33 mouse cellular contexts compared by ENCODE assay signal in genomic region chr10:5029883-5030282, GRCm38 (mm10). TPM values are rescaled to one million over a fixed set of nuclear protein-coding genes. Genes with fewer than 3 reads are reported as not detected.
"Had no signal": no experiment of that assay in that cellular context is flagged by ENCODE, and none has a peak within 500 bp of the region (broad histone marks: within the 10 kb centered on the region; RNA-seq: fewer than 3 reads in every experiment).

No protein-coding gene starts in this region.

- H3K9ac ChIP-seq: limb, embryonic 12.5 days; limb, embryonic 13.5 days; limb, embryonic 15.5 days; liver, embryonic 12.5 days; liver, embryonic 13.5 days; liver, embryonic 14.5 days; liver, embryonic 15.5 days; liver, postnatal 0 days; lung, embryonic 14.5 days; lung, embryonic 15.5 days; midbrain, embryonic 12.5 days; midbrain, embryonic 13.5 days; midbrain, embryonic 15.5 days; neural tube, embryonic 12.5 days had no signal

- H3K27ac ChIP-seq: left cerebral cortex, adult 2 months; limb, embryonic 10.5 days; limb, embryonic 12.5 days; limb, embryonic 13.5 days; limb, embryonic 15.5 days; liver, embryonic 12.5 days; liver, embryonic 13.5 days; liver, embryonic 14.5 days; liver, embryonic 15.5 days; lung, embryonic 15.5 days; macrophage; midbrain, embryonic 12.5 days; midbrain, embryonic 13.5 days; midbrain, embryonic 15.5 days; neural tube, embryonic 12.5 days had no signal

- H3K27me3 ChIP-seq: limb, embryonic 12.5 days; limb, embryonic 13.5 days; limb, embryonic 15.5 days; liver, embryonic 12.5 days; liver, embryonic 13.5 days; liver, embryonic 15.5 days; lung, embryonic 15.5 days; megakaryocyte, embryonic 14.5 days; midbrain, embryonic 12.5 days; midbrain, embryonic 13.5 days; midbrain, embryonic 15.5 days; neural tube, embryonic 12.5 days had no signal

- H3K4me3 ChIP-seq: left cerebral cortex, adult 2 months; limb, embryonic 10.5 days; limb, embryonic 12.5 days; limb, embryonic 13.5 days; limb, embryonic 15.5 days; liver, embryonic 12.5 days; liver, embryonic 13.5 days; liver, embryonic 15.5 days; lung, embryonic 15.5 days; megakaryocyte, embryonic 14.5 days; midbrain, embryonic 12.5 days; midbrain, embryonic 13.5 days; midbrain, embryonic 15.5 days; myocyte; neural tube, embryonic 12.5 days had no signal

- H3K4me2 ChIP-seq: limb, embryonic 12.5 days; limb, embryonic 13.5 days; limb, embryonic 15.5 days; liver, embryonic 11.5 days; liver, embryonic 12.5 days; liver, embryonic 13.5 days; liver, embryonic 15.5 days; lung, embryonic 14.5 days; lung, embryonic 15.5 days; midbrain, embryonic 12.5 days; midbrain, embryonic 13.5 days; midbrain, embryonic 15.5 days; neural tube, embryonic 12.5 days had no signal

- H3K4me1 ChIP-seq: limb, embryonic 10.5 days; limb, embryonic 12.5 days; limb, embryonic 13.5 days; limb, embryonic 15.5 days; liver, embryonic 12.5 days; liver, embryonic 13.5 days; liver, embryonic 15.5 days; lung, embryonic 15.5 days; midbrain, embryonic 13.5 days; midbrain, embryonic 15.5 days had no signal

- H3K9me3 ChIP-seq: limb, embryonic 10.5 days; limb, embryonic 12.5 days; limb, embryonic 13.5 days; limb, embryonic 15.5 days; liver, embryonic 12.5 days; liver, embryonic 13.5 days; liver, embryonic 15.5 days; lung, embryonic 15.5 days; megakaryocyte, embryonic 14.5 days; midbrain, embryonic 12.5 days; midbrain, embryonic 13.5 days; midbrain, embryonic 15.5 days; neural tube, embryonic 12.5 days had no signal

- H3K36me3 ChIP-seq: midbrain, embryonic 12.5 days; neural tube, embryonic 12.5 days had no signal

- ATAC-seq: liver, embryonic 12.5 days; liver, postnatal 0 days; lung, postnatal 0 days; midbrain, embryonic 13.5 days; midbrain, embryonic 15.5 days; midbrain, embryonic 16.5 days had no signal

- DNase-seq: left cerebral cortex, postnatal 4 days; liver; liver, embryonic 13.5 days; liver, postnatal 0 days; lung, adult 18-20 months; lung, adult 2 months; lung, embryonic 14.5 days; lung, postnatal 10 days; lung, postnatal 14 days; lung, postnatal 36 days; lung, postnatal 4 days; midbrain, embryonic 14.5 days had no signal

RNA-seq across cellular contexts. Expression of gene Gm10097, which starts 39.1 kb away (rescaled TPM):
- polyA plus RNA-seq: liver, adult 2 months; liver, embryonic 12.5 days; liver, embryonic 13.5 days; lung, adult 2 months; macrophage; midbrain, embryonic 12.5 days; neural tube, embryonic 11.5 days had no signal
